Mouse (Mus musculus) skeletal muscle tissue, adult 2 months (tissue): ENCODE results near the gene Il17rd.

Experiments used
- DNase-seq: peaks from one replicate; pipeline ENCODE4 v3.0.0-alpha.2; 2012; ENCODE audit warnings: low read depth, low spot score

The Il17rd gene

DNA sequence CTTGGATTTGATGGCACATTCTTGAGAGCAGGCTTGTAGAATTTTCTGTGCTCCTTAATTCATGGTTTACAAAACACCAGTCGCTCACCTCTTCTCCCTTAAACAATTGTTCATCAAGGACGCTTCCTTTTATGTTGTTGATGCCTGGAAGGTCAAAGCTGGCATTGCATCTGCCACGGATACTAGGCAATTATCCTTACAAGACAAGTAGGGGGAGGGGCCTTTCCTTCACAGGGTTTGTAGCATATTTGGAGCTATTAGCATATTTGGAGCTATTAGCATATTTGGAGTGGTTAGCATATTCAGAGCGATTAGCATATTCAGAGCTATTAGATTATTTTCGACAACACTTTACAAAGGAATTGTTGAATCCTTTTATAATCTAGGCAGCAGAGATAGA, 55.5 kb downstream of the Il17rd start:
- DNase-seq: no peak

DNA sequence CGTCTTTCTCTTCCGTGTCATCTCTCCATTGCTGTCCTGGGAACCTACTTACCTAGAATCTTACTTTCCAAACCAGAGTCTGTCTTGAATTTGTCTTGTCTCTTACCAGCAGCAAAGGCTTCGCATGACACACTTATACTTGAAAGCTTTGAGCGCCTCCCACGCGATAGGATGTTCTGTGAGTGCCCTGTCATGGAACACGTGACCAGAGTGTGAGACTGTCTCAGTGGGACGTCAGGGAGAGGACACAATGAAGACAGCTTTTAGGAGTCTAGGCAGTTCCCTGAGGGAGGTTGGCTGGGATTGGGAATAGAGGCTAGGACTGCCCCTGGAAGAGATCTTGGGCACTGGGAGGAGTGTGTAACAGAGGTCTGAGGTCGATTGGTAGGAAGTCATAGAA, 57.4 kb downstream of the Il17rd start:
- DNase-seq: no peak

- DNase-seq: peak; percentile 72
Measured at GRCm38 (mm10) chr14:27096779-27097178, 58.0 kb downstream of the Il17rd start.

GRCm38 (mm10) chr14:27101735-27102134, 63.0 kb downstream of the Il17rd start:
- no peak for DNase-seq

GRCm38 (mm10) chr14:27102720-27103119, 64.0 kb downstream of the Il17rd start:
- DNase-seq: no peak

DNA sequence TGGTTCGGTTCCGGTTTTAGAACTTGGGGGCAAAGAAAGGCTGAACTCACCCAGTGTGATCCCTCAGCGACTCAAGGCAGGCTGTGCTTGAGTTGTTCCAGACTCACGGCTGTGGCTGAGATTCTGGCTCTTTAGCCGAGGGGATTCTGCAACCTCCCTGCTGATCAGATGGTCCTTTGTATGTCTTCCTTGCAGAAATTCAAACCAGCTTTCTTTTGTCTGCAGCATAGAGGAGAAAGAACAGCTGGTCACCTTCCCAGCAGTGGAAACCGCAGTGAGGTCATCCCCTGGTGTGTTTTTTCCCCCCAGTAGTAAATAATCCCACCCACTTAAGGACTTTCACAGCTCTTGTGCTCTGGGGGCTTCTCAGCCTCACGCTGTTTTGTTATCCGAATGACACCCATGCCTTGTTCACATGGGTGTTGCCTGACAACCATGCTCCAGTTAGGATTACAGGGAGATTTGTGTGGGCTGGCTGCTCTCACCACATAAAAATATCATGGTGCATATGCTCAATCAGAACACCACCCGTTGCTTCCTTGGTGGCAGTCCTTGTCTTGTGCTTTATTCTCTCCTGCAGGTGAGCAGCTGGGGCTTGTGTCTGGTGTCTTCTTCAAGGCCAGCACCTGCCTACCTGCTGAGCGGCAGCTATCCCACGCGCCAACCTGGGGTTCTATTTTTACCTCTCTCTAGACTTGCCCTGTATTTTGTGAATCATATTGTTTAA, 67.2 kb downstream of the Il17rd start:
- DNase-seq: no peak

GRCm38 (mm10) chr14:27108748-27109504, 70.2 kb downstream of the Il17rd start:
- no peak for DNase-seq

- peak; percentile 31 for DNase-seq
Measured at GRCm38 (mm10) chr14:27114362-27115274, 75.9 kb downstream of the Il17rd start, which contains the start of gene Arhgef3. Gene Arhgef3 (plus strand): TSS chr14:27114899.

DNA sequence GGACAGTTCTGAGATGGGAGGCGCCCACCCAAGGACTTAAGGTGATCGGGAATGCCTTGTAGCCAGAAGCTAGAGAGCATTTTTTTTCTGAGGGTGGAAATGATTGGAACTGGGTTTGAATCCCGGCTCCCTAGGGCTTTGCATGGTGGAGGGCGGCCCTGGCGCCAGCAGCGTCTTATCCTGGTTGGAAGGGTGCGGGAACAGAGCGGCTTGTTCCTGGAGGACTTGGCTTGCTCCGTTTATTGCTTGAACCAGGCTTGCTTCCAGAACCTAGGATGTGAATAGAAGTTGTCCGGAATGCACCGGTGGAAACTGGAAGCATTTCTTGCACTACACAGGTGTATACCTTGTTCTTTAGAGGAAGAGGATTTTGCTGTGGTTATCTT, 76.5 kb downstream of the Il17rd start:
- DNase-seq: peak; percentile 33

- no peak for DNase-seq
Measured at GRCm38 (mm10) chr14:27115991-27116390, 77.2 kb downstream of the Il17rd start.

DNA sequence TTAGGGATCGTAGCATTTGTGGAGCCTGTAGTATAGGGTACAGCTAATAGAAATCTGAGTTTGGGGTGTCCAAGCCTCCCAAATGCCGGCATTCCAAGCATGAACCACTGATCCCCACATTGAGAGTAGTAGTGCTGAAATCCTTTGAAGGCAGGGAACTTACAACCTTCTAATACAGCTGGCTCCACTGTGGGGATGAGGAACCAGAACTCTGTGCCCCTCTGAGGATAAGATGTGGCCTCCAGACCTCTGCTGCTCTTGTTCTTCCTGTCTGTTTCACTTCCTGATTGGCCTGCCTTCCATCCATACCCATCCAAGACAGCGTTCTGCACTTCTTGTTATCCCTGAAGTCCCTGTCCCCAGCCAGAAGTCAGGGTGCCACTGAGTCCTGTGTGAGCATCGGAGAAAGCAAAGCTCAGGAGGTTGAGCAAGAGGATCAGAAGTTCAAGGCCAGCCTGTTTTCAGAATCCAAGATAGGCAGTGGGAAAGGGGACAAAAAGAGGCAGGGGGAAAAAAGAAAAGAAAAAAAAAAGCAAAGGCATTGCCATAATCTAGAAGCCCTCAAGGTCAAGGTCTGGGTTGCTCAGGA, 77.9 kb downstream of the Il17rd start:
- no peak for DNase-seq

GRCm38 (mm10) chr14:27118546-27118945, 79.8 kb downstream of the Il17rd start:
- no peak for DNase-seq

DNA sequence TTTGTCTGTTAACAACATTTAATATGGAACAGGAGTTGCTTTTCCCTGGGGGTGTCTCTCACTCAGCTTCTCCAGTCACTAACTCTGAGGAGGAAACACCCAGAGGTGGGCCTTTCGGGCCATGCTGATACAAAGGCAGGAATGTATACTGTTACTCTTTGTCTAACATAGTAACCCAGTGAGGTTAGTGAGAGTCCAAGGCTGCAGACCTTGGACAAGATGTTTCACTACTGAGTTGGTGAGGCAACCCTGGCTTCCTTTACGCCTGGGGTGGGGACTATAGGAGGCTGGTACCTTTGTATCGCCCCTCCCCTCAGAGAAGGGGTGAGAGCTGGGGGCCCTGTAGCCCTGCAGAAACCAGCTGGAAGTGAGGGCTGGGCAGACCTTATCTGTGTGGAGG, 83.9 kb downstream of the Il17rd start:
- DNase-seq: no peak

DNA sequence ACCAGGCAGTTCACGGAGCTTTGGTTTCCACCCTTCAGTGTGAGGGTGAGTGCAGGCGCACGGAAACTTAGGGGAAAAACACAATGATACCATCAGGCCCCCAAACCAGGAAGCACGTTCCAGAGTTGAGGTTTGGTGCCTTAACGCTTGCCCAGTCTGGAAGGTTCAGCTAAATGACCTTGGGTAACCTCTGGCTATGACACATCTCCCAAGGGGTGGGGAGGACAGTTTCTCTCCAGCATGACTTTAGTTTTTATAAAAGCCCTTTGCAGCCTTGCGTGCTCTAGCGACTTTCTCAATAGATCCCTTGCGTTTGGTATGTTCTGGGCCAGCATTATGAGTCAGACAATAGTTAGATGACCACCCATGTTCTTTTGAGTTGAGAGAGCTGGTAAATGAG, 84.8 kb downstream of the Il17rd start:
- peak; percentile 57 for DNase-seq

DNA sequence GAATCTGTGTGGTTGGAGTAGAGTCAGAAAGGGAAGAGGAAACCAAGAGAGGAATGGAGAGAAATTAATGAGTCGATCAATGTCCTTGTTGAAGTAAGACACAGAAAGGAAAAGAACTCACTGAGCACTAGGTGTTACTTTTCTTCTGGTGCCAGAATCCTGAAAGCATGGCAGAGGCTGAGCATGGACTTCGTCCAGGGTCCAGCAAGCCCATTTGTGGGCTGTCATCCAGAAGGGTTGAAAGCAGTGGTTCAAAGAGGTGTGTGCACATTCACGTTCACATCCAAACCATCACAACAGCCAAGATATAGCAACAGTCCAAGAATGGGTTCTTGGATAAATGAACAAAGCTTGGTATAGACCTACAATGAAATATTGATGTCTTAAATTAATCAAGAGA, 91.3 kb downstream of the Il17rd start:
- DNase-seq: no peak

DNA sequence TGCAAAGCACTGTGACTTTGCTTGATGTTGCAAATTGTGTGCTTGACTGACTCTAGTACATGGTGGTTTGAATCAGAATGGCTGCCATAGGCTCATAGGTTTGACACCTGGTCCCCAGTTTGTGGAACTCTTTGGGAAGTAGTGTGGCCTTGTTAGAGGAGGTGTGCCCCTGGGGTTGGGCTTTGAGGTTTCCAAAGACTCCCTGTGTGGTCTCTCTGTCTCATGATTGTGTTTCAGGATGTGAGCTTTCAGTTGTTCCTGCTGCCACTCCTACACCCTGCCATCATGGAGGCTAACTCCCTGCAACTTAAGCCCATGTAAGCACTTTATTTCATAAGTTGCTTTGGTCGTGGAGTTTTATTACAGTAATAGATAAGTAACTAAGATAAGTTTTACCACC, 91.9 kb downstream of the Il17rd start:
- DNase-seq: no peak

DNA sequence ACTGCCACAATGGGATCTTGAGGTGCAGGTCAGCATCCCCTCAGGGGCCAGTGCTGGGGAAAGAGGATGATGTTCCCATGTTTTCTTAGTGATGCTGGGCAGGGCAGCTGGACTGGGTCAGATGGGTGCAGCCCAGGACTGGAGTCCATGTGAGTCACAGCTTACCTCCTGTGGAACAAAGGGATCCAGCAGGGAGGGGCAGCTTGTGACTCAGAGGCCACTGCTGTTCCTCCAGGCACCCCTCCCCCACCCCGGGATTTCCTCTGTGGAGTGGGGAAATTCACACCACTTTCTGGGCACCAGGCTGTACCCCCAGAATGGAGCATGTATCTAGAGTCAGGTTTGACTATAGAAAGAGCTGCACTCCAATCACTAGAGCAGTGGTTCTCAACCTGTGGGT, 92.8 kb downstream of the Il17rd start:
- no peak for DNase-seq

DNA sequence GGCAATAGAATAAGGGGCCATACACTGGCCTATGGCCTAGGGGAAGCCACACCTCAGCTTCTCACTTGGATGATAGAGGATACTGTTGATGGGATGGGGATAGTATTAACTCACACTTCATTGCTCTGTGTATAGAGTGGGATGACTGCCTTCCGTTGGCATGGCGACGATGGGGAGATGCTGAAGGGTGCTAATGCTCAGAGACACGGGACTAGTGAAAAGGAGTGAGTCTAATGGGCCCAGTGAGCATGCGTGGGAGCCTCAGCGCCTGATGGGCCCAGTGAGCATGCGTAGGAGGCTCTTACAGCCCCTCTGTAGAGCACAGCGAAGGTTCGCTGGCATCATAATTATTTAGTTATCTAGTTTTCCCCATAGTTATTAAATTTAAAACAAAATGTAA, 100.2 kb downstream of the Il17rd start:
- no peak for DNase-seq

DNA sequence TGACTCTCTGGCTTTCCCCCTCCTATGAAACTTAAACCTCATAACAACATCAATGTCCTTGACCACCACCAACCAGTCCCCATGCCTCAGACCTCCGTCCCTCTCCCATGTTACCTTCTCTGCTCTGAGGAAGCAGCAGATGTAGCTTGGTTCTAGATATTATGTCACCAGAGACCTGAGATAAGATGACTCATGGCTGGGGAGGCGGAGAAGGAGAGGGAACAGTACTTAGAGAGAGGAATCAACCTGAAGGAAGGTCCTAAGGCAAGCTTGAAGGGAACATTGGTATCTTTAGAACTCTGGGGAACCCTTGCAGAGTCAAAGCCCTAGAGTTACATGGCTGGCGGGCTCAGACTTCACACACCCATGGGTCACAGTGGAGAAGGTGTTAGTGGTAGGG, 101.2 kb downstream of the Il17rd start:
- no peak for DNase-seq

- DNase-seq: no peak
Measured at GRCm38 (mm10) chr14:27141486-27141885, 102.7 kb downstream of the Il17rd start.

GRCm38 (mm10) chr14:27142680-27143079, 103.9 kb downstream of the Il17rd start:
- DNase-seq: no peak
